Mouse (Mus musculus): Measurements from ENCODE around the gene Kank2. TPM values are rescaled to one million over a fixed set of nuclear protein-coding genes. Genes with fewer than 3 reads are reported as not detected.

Gene Kank2
- total and polyA plus RNA-seq, 3 experiments, result 7.6 to 16.3 TPM; not detected in 1

GRCm38 (mm10) chr9:21831558-21832240, 33.2 kb upstream of the Kank2 start:
- TF ChIP-seq JUND (IDR thresholded peaks at IDR 0.05; ENCODE audit: low read depth, low read length) (no peak), TAL1 (IDR thresholded peaks at IDR 0.05; ENCODE audit: low read length) (no peak), RAD21 (IDR thresholded peaks at IDR 0.05; ENCODE audit: low read depth, low read length) (no peak)
- Histone ChIP-seq H3K4me3 (ENCODE audit: control insufficient read depth in 1 of 2, insufficient read depth in 1 of 2, low read depth in 2 of 2, low read length in 2 of 2) (no peak overlapping the region), H3K36me3 (ENCODE audit: control insufficient read depth in 1 of 2, insufficient read depth in 2 of 2, low read length in 2 of 2) (no peaks in the 10 kb centered on the region), H3K79me2 (ENCODE audit: control insufficient read depth, insufficient read depth, low read length, poor library complexity) (no peaks in the 10 kb centered on the region), H3K4me1 (ENCODE audit: control insufficient read depth in 1 of 2, insufficient read depth in 2 of 2, low read length in 2 of 2) (no peaks in the 10 kb centered on the region), H3K9me3 (replicated peaks; ENCODE audit: insufficient read depth, low read length) (no peaks in the 10 kb centered on the region), H3K27ac (ENCODE audit: control insufficient read depth, low read depth, low read length) (no peak overlapping the region), H3K9ac (ENCODE audit: control insufficient read depth, low read depth, low read length, poor library complexity, severe bottlenecking) (no peak overlapping the region), H3K27me3 (ENCODE audit: control insufficient read depth in 1 of 2, insufficient read depth in 2 of 2, low read length in 2 of 2) (no peaks in the 10 kb centered on the region)
- no peak for DNase-seq (ENCODE audit: low read depth, low spot score)

- Histone ChIP-seq H3K4me1 (ENCODE audit: control insufficient read depth in 1 of 2, insufficient read depth in 2 of 2, low read length in 2 of 2) (no peaks in the 10 kb centered on the region), H3K79me2 (ENCODE audit: control insufficient read depth, insufficient read depth, low read length, poor library complexity) (no peaks in the 10 kb centered on the region), H3K4me3 (ENCODE audit: control insufficient read depth in 1 of 2, insufficient read depth in 1 of 2, low read depth in 2 of 2, low read length in 2 of 2) (no peak overlapping the region), H3K36me3 (ENCODE audit: control insufficient read depth in 1 of 2, insufficient read depth in 2 of 2, low read length in 2 of 2) (no peaks in the 10 kb centered on the region), H3K27me3 (ENCODE audit: control insufficient read depth in 1 of 2, insufficient read depth in 2 of 2, low read length in 2 of 2) (no peaks in the 10 kb centered on the region), H3K9ac (ENCODE audit: control insufficient read depth, low read depth, low read length, poor library complexity, severe bottlenecking) (no peak overlapping the region), H3K9me3 (replicated peaks; ENCODE audit: insufficient read depth, low read length) (no peaks in the 10 kb centered on the region), H3K27ac (ENCODE audit: control insufficient read depth, low read depth, low read length) (no peak overlapping the region)
- TF ChIP-seq MAX (IDR thresholded peaks at IDR 0.05; ENCODE audit: low read length), result no peak
- TF ChIP-seq KAT2A (conservative IDR thresholded peaks at IDR 0.05; ENCODE audit: low read depth, low read length), result no peak
- TF ChIP-seq GATA1 (IDR thresholded peaks at IDR 0.05; ENCODE audit: low read depth, low read length), result no peak
- TF ChIP-seq TAL1 (IDR thresholded peaks at IDR 0.05; ENCODE audit: low read length), result no peak
- TF ChIP-seq E2F4 (IDR thresholded peaks at IDR 0.05; ENCODE audit: borderline replicate concordance, low read depth, low read length), result no peak
- TF ChIP-seq POLR2AphosphoS5 (IDR thresholded peaks at IDR 0.05; ENCODE audit: borderline replicate concordance, low read depth, low read length), result no peak
- TF ChIP-seq NELFE (IDR thresholded peaks at IDR 0.05; ENCODE audit: low read depth, low read length), result no peak
- no peak for TF ChIP-seq MXI1 (IDR thresholded peaks at IDR 0.05; ENCODE audit: low read depth, low read length)
- TF ChIP-seq USF2 (IDR thresholded peaks at IDR 0.05; ENCODE audit: borderline replicate concordance in 1 of 2, insufficient read depth in 1 of 2, low read depth in 1 of 2, low read length in 2 of 2), result no peak
- TF ChIP-seq MYC (IDR thresholded peaks at IDR 0.05; ENCODE audit: low read depth, low read length), result no peak
- TF ChIP-seq MAZ (IDR thresholded peaks at IDR 0.05; ENCODE audit: low read depth, low read length), result no peak
- no peak for TF ChIP-seq ETS1 (IDR thresholded peaks at IDR 0.05; ENCODE audit: low read depth, low read length)
- no peak for TF ChIP-seq ZNF384 (IDR thresholded peaks at IDR 0.05; ENCODE audit: low read depth, low read length)
- TF ChIP-seq CTCF (IDR thresholded peaks at IDR 0.05 in 2 of 3, conservative IDR thresholded peaks at IDR 0.05 in 1 of 3; ENCODE audit: control insufficient read depth in 1 of 3, insufficient read depth in 1 of 3, low read depth in 2 of 3, low read length in 3 of 3, poor library complexity in 1 of 3, severe bottlenecking in 1 of 3), result no peak
- no peak for TF ChIP-seq EP300 (IDR thresholded peaks at IDR 0.05; ENCODE audit: low read depth in 1 of 2, low read length in 2 of 2)
- no peak for TF ChIP-seq TBP (IDR thresholded peaks at IDR 0.05; ENCODE audit: low read depth, low read length)
- no peak for TF ChIP-seq ELF1 (IDR thresholded peaks at IDR 0.05; ENCODE audit: low read depth, low read length)
- no peak for TF ChIP-seq POLR2A (IDR thresholded peaks at IDR 0.05; ENCODE audit: control insufficient read depth in 1 of 2, insufficient read depth in 1 of 2, low read depth in 1 of 2, low read length in 2 of 2, poor library complexity in 1 of 2)
- TF ChIP-seq TCF12 (IDR thresholded peaks at IDR 0.05; ENCODE audit: low read depth, low read length), result no peak
- no peak for DNase-seq (ENCODE audit: low read depth, low spot score)
These were observed 32.4 kb upstream of the Kank2 start for GRCm38 (mm10) chr9:21830936-21831335.

All from MEL (cell line).